Mouse (Mus musculus): ENCODE results near the gene Necap2. TPM values are rescaled to one million over a fixed set of nuclear protein-coding genes. Genes with fewer than 3 reads are reported as not detected.

Necap2 gene
- polyA plus RNA-seq, 1 experiment from 2014 or later: 47.7 TPM

DNA sequence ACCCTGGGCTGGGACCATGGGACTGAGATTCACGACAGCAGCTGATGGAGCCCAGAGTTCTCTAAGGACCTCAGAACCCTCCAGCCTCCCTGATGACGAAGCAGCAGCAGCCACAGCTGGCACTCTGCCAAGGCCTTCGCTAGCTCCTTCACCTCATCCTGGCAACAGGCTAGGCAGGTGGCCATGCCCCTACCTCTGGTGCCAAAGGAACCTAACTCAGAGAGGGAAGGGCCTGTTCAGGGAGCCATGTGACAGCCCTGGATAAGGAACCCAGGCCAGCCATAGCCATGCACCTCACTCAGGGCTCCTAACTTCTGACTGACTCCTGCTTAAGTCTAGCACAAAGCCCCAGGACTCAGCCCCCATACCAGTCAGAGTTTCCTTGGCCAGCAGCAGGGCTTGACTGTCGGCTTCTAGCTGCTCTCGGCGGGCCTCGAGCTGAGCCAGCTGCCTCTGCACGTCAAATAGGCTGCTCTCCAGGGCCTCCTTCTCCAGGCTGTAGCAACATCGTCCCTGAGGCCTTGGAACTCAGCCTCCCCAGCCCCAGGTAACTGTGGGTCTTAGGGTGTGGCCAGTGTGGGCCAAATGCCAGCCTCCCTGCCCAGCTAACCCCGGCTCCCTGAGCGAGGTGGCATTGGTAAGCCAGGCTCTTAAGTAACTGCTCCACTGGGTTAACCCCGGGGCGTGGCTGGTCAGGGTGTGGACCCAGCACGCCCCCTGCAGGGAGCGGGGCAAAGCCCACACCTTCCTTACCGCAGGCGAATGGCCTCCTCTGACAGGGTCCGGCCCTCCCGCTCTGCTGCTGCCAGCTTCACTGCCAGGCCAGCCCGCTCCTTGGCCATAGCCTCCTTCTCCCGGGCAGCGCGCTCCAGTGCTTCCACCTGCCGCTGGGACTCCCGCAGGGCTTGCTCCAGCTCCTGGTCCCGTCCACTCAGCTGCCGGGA, 44.3 kb downstream of the Necap2 start:
- Histone ChIP-seq H3K9me3 (ENCODE audit: control insufficient read depth, low read length) (no peaks in the 10 kb centered on the region), H3K36me3 (ENCODE audit: control insufficient read depth, insufficient read depth, low read length) (peaks cover 11% of the 10 kb centered on the region), H3K9ac (ENCODE audit: low read length) (no peak overlapping the region), H3K4me2 (ENCODE audit: low read depth) (no peak overlapping the region), H3K4me3 (ENCODE audit: low read depth, low read length) (no peak overlapping the region), H3K27ac (ENCODE audit: low read depth, low read length) (no peak overlapping the region; the same call in 1 of the 2 replicates), H3K4me1 (ENCODE audit: control insufficient read depth, insufficient read depth, low read length) (no peaks in the 10 kb centered on the region), H3K27me3 (ENCODE audit: control insufficient read depth, insufficient read depth, low read length) (no peaks in the 10 kb centered on the region)
- WGBS: 83% methylated on average over 27 of the region's 27 CpGs
- DNase-seq (ENCODE audit: low spot score) (no peak), ATAC-seq (ENCODE audit: insufficient read depth, low FRiP score, low TSS enrichment) (no peak)

DNA sequence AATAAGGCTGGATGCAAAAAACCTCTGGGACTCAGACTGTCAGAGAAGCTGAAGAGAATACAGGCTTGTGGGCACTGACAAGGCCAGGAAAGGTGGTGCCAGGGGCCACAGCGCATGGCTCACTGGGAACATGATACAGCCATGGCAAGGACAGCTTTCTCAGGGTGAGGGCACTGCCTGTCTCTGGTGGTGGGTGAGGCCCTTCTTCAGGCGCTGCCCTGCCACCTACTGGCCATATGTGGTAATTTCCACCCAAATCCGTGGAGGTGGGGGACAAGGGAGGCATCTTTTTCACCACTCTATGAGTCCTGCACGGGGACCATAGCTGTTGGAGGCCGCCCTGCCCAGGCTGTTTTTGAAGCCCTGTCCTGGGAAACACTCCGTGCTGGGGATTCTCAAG, 46.4 kb downstream of the Necap2 start:
- Histone ChIP-seq H3K4me1 (ENCODE audit: control insufficient read depth, insufficient read depth, low read length) (no peaks in the 10 kb centered on the region), H3K9me3 (ENCODE audit: control insufficient read depth, low read length) (no peaks in the 10 kb centered on the region), H3K9ac (ENCODE audit: low read length) (no peak overlapping the region), H3K4me2 (ENCODE audit: low read depth) (no peak overlapping the region), H3K27ac (ENCODE audit: low read depth, low read length) (no peak overlapping the region), H3K27me3 (ENCODE audit: control insufficient read depth, insufficient read depth, low read length) (no peaks in the 10 kb centered on the region), H3K36me3 (ENCODE audit: control insufficient read depth, insufficient read depth, low read length) (peaks cover 9% of the 10 kb centered on the region), H3K4me3 (ENCODE audit: low read depth, low read length) (no peak overlapping the region)
- ATAC-seq (ENCODE audit: insufficient read depth, low FRiP score, low TSS enrichment) (peak; percentile 69; the same call in 1 of the 2 replicates), DNase-seq (ENCODE audit: low spot score) (peak; percentile 80)
- whole genome bisulfite sequencing: 19% methylated on average over 6 of the region's 6 CpGs

DNA sequence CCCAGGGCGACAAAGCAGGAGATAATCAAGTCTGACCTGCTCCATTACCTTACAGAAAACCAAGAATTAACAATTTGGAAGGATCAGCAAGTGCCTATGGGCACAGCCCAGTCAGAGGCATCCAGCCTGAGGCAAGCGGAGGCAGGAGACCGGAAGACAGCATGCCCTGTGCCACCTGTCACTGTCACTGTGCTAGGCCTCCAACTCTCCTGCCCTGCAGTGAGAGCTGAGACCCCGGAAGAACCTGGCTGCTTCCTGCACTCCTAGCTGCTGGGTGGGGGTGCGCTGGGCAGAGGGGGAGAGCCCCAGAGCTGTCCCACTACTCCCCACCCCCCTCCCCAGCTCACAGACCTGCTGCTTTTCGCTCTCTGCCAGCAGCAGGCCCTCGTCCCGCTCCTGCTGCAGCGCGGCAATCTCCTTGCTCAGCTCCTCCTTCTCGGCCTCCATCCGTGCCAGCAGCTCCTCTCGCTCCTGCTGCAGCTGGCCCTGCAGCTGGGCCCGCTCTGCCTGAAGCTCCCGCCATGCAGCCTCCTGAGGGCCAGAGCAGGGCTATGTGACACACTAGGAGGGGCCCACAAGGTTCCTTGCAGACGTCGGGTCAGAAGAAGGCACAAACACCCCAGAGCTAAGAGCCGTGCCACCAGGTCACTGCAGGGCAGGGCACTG, 47.5 kb downstream of the Necap2 start:
- Histone ChIP-seq H3K9me3 (ENCODE audit: control insufficient read depth, low read length) (no peaks in the 10 kb centered on the region), H3K4me1 (ENCODE audit: control insufficient read depth, insufficient read depth, low read length) (no peaks in the 10 kb centered on the region), H3K4me3 (ENCODE audit: low read depth, low read length) (no peak overlapping the region), H3K36me3 (ENCODE audit: control insufficient read depth, insufficient read depth, low read length) (peaks cover 8% of the 10 kb centered on the region), H3K27me3 (ENCODE audit: control insufficient read depth, insufficient read depth, low read length) (no peaks in the 10 kb centered on the region), H3K9ac (ENCODE audit: low read length) (no peak overlapping the region), H3K27ac (ENCODE audit: low read depth, low read length) (no peak overlapping the region), H3K4me2 (ENCODE audit: low read depth) (no peak overlapping the region)
- DNase-seq (ENCODE audit: low spot score) (no peak), ATAC-seq (ENCODE audit: insufficient read depth, low FRiP score, low TSS enrichment) (no peak)
- 88% methylated on average over 18 of the region's 18 CpGs for WGBS

DNA sequence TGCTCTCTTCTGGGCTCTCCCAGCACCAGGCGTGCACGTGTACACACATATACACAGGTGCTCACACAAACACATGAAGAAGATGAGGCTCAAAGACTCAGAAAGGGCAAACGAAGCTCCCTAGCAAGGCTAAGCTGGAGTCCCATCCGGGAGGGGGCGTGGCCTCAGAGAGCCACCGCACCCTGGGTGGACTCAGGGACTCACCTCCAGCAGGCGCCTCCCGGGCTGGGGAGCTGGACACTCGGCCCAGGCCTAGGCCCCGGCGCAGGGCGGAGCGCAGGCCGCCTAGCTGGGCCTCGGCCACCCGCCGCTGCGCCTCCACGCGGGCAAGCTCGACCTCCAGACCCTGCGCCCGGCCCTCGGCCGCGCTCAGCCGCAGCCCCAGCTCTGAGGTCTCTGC, 53.2 kb downstream of the Necap2 start:
- Histone ChIP-seq H3K27me3 (ENCODE audit: control insufficient read depth, insufficient read depth, low read length) (no peaks in the 10 kb centered on the region), H3K27ac (ENCODE audit: low read depth, low read length) (no peak overlapping the region), H3K4me1 (ENCODE audit: control insufficient read depth, insufficient read depth, low read length) (peaks cover 12% of the 10 kb centered on the region), H3K9me3 (ENCODE audit: control insufficient read depth, low read length) (no peaks in the 10 kb centered on the region), H3K4me3 (ENCODE audit: low read depth, low read length) (no peak overlapping the region), H3K9ac (ENCODE audit: low read length) (no peak overlapping the region), H3K4me2 (ENCODE audit: low read depth) (no peak overlapping the region), H3K36me3 (ENCODE audit: control insufficient read depth, insufficient read depth, low read length) (peaks cover 5% of the 10 kb centered on the region)
- 74% methylated on average over 21 of the region's 27 CpGs for WGBS
- DNase-seq (ENCODE audit: low spot score): no peak
- no peak for ATAC-seq (ENCODE audit: insufficient read depth, low FRiP score, low TSS enrichment)

DNA sequence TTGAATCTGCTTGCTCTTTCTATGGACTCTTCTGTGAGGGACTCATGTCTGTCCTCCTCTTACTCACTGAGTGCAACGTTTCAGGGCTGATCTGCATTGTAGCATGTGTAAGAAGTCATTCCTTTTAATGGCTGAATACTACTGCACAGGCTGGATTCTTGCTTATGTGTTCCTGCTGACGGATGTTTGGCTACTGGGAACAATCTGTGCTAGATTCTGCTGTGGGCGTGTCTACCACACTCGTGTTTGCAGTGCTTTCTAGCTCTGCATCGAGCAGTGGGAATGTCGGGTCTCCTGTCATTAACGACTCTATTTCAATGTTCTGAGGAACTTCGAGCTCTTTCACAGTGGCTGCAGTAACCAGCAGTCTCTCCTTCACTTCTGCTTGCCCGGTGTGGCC, 54.1 kb downstream of the Necap2 start:
- Histone ChIP-seq H3K36me3 (ENCODE audit: control insufficient read depth, insufficient read depth, low read length) (peaks cover 3% of the 10 kb centered on the region), H3K27ac (ENCODE audit: low read depth, low read length) (no peak overlapping the region), H3K4me3 (ENCODE audit: low read depth, low read length) (no peak overlapping the region), H3K4me2 (ENCODE audit: low read depth) (no peak overlapping the region), H3K9ac (ENCODE audit: low read length) (no peak overlapping the region), H3K4me1 (ENCODE audit: control insufficient read depth, insufficient read depth, low read length) (peaks cover 12% of the 10 kb centered on the region), H3K9me3 (ENCODE audit: control insufficient read depth, low read length) (no peaks in the 10 kb centered on the region), H3K27me3 (ENCODE audit: control insufficient read depth, insufficient read depth, low read length) (no peaks in the 10 kb centered on the region)
- WGBS: 83% methylated on average over 9 of the region's 9 CpGs
- no peak for DNase-seq (ENCODE audit: low spot score)
- no peak for ATAC-seq (ENCODE audit: insufficient read depth, low FRiP score, low TSS enrichment)

DNA sequence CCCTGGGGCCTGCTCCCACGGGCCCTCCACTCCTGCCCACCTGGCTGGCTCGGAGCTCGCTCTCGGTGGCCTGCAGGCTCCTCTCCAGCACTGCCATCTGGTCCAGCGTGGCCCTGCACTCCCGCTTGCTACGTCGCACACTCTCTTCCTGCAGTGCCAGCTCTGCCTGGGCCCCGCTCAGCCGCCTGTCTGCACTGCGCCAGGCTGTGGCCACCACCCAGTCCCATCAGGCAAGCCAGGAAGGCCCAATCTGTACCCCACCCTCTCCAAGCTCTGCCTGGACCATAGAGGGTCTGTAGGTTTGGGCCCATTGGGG, 56.6 kb downstream of the Necap2 start:
- Histone ChIP-seq H3K36me3 (ENCODE audit: control insufficient read depth, insufficient read depth, low read length) (peaks cover 8% of the 10 kb centered on the region), H3K4me2 (ENCODE audit: low read depth) (no peak overlapping the region), H3K9me3 (ENCODE audit: control insufficient read depth, low read length) (no peaks in the 10 kb centered on the region), H3K4me1 (ENCODE audit: control insufficient read depth, insufficient read depth, low read length) (peaks cover 12% of the 10 kb centered on the region), H3K27me3 (ENCODE audit: control insufficient read depth, insufficient read depth, low read length) (no peaks in the 10 kb centered on the region), H3K4me3 (ENCODE audit: low read depth, low read length) (no peak overlapping the region), H3K9ac (ENCODE audit: low read length) (peak overlapping the region; percentile 41), H3K27ac (ENCODE audit: low read depth, low read length) (peak overlapping the region; percentile 57)
- 79% methylated on average over 11 of the region's 11 CpGs for WGBS
- ATAC-seq (ENCODE audit: insufficient read depth, low FRiP score, low TSS enrichment) (no peak), DNase-seq (ENCODE audit: low spot score) (no peak)

DNA sequence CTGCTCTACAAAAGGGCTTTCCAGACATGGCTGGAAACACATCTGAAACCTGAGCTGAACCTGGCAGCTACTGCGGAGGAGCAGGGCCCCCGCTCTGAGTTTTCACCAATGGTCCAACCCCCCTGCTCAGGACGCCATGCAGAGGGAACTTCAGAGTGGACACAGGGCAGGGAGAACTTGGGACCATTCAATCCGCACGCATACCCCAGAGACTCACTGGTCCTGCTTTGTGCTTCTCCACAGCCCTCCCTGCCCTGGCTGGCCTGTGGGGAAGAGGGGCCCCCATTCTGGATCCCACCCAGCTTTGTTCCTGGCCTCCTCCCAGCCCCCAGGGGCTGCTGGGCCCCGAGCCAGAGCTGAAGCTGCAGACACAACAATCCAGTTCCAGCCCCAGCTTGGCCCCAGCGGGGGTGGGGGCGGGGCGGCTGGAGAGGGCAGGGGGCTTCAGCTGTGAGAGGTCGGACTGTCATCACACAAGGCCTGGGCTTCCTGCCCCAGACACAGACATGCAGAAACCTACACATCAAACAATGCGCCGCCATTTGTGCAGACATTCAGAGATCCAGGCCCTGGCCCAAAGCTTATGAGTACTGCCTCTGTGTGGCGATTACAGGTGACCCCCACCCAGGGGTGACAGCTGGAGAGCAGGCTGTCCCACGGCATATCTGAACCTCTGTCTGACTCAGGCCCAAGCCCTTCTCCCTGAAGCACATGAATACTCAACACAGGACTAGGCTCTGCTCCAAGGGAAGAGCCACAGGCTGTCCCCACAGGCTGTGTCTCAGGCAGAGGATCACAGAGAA, 57.1 kb downstream of the Necap2 start:
- Histone ChIP-seq H3K9me3 (ENCODE audit: control insufficient read depth, low read length) (no peaks in the 10 kb centered on the region), H3K36me3 (ENCODE audit: control insufficient read depth, insufficient read depth, low read length) (peaks cover 10% of the 10 kb centered on the region), H3K4me2 (ENCODE audit: low read depth) (peak overlapping the region; percentile 17; the same call in 1 of the 2 replicates), H3K4me3 (ENCODE audit: low read depth, low read length) (no peak overlapping the region), H3K4me1 (ENCODE audit: control insufficient read depth, insufficient read depth, low read length) (peaks cover 12% of the 10 kb centered on the region), H3K27me3 (ENCODE audit: control insufficient read depth, insufficient read depth, low read length) (no peaks in the 10 kb centered on the region), H3K27ac (ENCODE audit: low read depth, low read length) (peak overlapping the region; percentile 57), H3K9ac (ENCODE audit: low read length) (peak overlapping the region; percentile 41)
- DNase-seq (ENCODE audit: low spot score): peak; percentile 70
- 26% methylated on average over 14 of the region's 14 CpGs for WGBS
- peak; percentile 20; the same call in 1 of the 2 replicates for ATAC-seq (ENCODE audit: insufficient read depth, low FRiP score, low TSS enrichment)

DNA sequence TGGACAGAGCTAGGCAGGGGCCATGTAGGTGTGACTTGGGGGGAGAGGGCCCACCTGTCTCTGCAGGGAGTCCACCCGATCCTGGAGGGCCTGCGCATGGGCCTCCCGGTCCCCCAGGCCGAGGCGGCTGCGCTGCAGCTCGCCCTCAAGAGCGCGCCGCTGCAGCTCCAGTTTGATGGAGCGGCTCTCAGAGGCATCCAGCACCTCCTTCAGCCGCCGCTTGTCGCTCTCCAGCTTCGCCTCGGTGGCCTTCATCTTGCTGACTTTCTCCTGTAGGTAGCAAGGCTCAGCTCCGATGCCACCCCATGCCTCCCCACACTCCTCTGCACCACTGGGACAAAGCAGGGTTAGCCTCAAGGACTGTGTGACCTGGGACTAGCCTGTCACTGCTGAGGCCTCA, 57.9 kb downstream of the Necap2 start:
- Histone ChIP-seq H3K9ac (ENCODE audit: low read length) (0 out of 2 replicates have a peak overlapping the region, but pooled peaks have one; percentile 41), H3K36me3 (ENCODE audit: control insufficient read depth, insufficient read depth, low read length) (peaks cover 15% of the 10 kb centered on the region), H3K27me3 (ENCODE audit: control insufficient read depth, insufficient read depth, low read length) (no peaks in the 10 kb centered on the region), H3K27ac (ENCODE audit: low read depth, low read length) (peak overlapping the region; percentile 57; the same call in 1 of the 2 replicates), H3K4me2 (ENCODE audit: low read depth) (no peak overlapping the region), H3K4me3 (ENCODE audit: low read depth, low read length) (no peak overlapping the region), H3K4me1 (ENCODE audit: control insufficient read depth, insufficient read depth, low read length) (peaks cover 12% of the 10 kb centered on the region), H3K9me3 (ENCODE audit: control insufficient read depth, low read length) (no peaks in the 10 kb centered on the region)
- WGBS: 89% methylated on average over 17 of the region's 17 CpGs
- DNase-seq (ENCODE audit: low spot score): no peak
- ATAC-seq (ENCODE audit: insufficient read depth, low FRiP score, low TSS enrichment): no peak
